Mouse (Mus musculus): ENCODE data around the gene Dnaaf5.

- TF ChIP-seq CTCF (conservative IDR thresholded peaks at IDR 0.05; ENCODE audit: low read length), result no peak
- TF ChIP-seq POU5F1 (IDR thresholded peaks at IDR 0.05; ENCODE audit: borderline replicate concordance, low read length), result no peak
- no peak for TF ChIP-seq NANOG (IDR thresholded peaks at IDR 0.05; ENCODE audit: borderline replicate concordance, low read length)
Observed at GRCm38 (mm10) chr5:139138261-139138925, 11.6 kb upstream of the Dnaaf5 start.
